Mouse (Mus musculus) MEL (cell line): ENCODE results near the gene Napepld. TPM values are rescaled to one million over a fixed set of nuclear protein-coding genes. Genes with fewer than 3 reads are reported as not detected.

Source experiments
- DNase-seq: peaks from one replicate; pipeline ENCODE4 v3.0.0; 2011; ENCODE audit warnings: low read depth, low spot score
- H3K27ac ChIP-seq: 2 replicates; pipeline ENCODE4 v1.5.1; 2012; ENCODE audit warnings: low read depth, mild to moderate bottlenecking, control low read depth, low read length, moderate library complexity; ENCODE audit not compliant: control insufficient read depth
- H3K27me3 ChIP-seq, 2 experiments: fragments of 150-350 bp in 1 of 2; sonication (generic) in 1 of 2; 2 replicates each; pipeline ENCODE4 v1.6.1; 2012; ENCODE audit warnings: low read length in 2 of 2, mild to moderate bottlenecking in 2 of 2, improper control_type of control experiment in 1 of 2, moderate library complexity in 1 of 2; ENCODE audit not compliant: insufficient read depth in 2 of 2, control insufficient read depth in 1 of 2
- H3K36me3 ChIP-seq, 2 experiments: 2 replicates each; pipeline ENCODE4 v1.6.1; 2012 to 2014; ENCODE audit warnings: low read length in 2 of 2, improper control_type of control experiment in 1 of 2, inconsistent platforms in 1 of 2, mild to moderate bottlenecking in 1 of 2; ENCODE audit not compliant: insufficient read depth in 2 of 2, control insufficient read depth in 1 of 2
- H3K4me1 ChIP-seq, 2 experiments: fragments of 150-350 bp in 1 of 2; sonication (generic) in 1 of 2; 2 replicates each; pipeline ENCODE4 v1.6.1; 2012; ENCODE audit warnings: low read length in 2 of 2, improper control_type of control experiment in 1 of 2, mild to moderate bottlenecking in 1 of 2; ENCODE audit not compliant: insufficient read depth in 2 of 2, control insufficient read depth in 1 of 2
- H3K4me3 ChIP-seq, 2 experiments: fragments of 150-350 bp in 1 of 2; sonication (generic) in 1 of 2; 2 replicates each; pipeline ENCODE4 v1.5.1; 2012; ENCODE audit warnings: low read depth in 2 of 2, low read length in 2 of 2, mild to moderate bottlenecking in 2 of 2, moderate library complexity in 2 of 2, control low read depth in 1 of 2, improper control_type of control experiment in 1 of 2; ENCODE audit not compliant: control insufficient read depth in 1 of 2, insufficient read depth in 1 of 2
- H3K79me2 ChIP-seq: 2 replicates; pipeline ENCODE4 v1.6.1; 2012; ENCODE audit warnings: mild to moderate bottlenecking, low read length, moderate library complexity; ENCODE audit not compliant: control insufficient read depth, poor library complexity, insufficient read depth
- H3K9ac ChIP-seq: 2 replicates; pipeline ENCODE4 v1.6.1; 2012; ENCODE audit warnings: low read depth, mild to moderate bottlenecking, control low read depth, low read length, moderate library complexity; ENCODE audit not compliant: control insufficient read depth, poor library complexity, severe bottlenecking
- H3K9me3 ChIP-seq: fragments of 150-350 bp; sonication (generic); replicated peaks from 2 replicates; pipeline ENCODE4 v1.6.1; 2012; ENCODE audit warnings: mild to moderate bottlenecking, low read length, improper control_type of control experiment, moderate library complexity; ENCODE audit not compliant: insufficient read depth
- BHLHE40 ChIP-seq: IDR thresholded peaks from 2 replicates; pipeline ENCODE4 v1.6.1; 2012; ENCODE audit warnings: low read depth, mild to moderate bottlenecking, inconsistent platforms, low read length, improper control_type of control experiment, borderline replicate concordance
- CHD2 ChIP-seq: IDR thresholded peaks from 2 replicates; pipeline ENCODE4 v1.6.1; 2011; ENCODE audit warnings: low read length, improper control_type of control experiment
- CTCF ChIP-seq, 3 experiments: IDR thresholded peaks in 2 of 3; conservative IDR thresholded peaks in 1 of 3; 2 replicates each; pipeline ENCODE4 v1.5.1; 2011 to 2012; ENCODE audit warnings: low read length in 3 of 3, low read depth in 2 of 3, mild to moderate bottlenecking in 2 of 3, improper control_type of control experiment in 1 of 3, inconsistent platforms in 1 of 3, mixed read lengths in 1 of 3, moderate library complexity in 1 of 3; ENCODE audit not compliant: control insufficient read depth in 1 of 3, insufficient read depth in 1 of 3, poor library complexity in 1 of 3, severe bottlenecking in 1 of 3
- ELF1 ChIP-seq: IDR thresholded peaks from 2 replicates; pipeline ENCODE4 v1.6.1; 2014; ENCODE audit warnings: low read depth, mild to moderate bottlenecking, inconsistent platforms, low read length, improper control_type of control experiment, moderate library complexity
- EP300 ChIP-seq, 2 experiments: IDR thresholded peaks; 2 replicates each; pipeline ENCODE4 v1.6.1; 2011; ENCODE audit warnings: improper control_type of control experiment in 2 of 2, low read length in 2 of 2, low read depth in 1 of 2, mild to moderate bottlenecking in 1 of 2
- ETS1 ChIP-seq: IDR thresholded peaks from 2 replicates; pipeline ENCODE4 v1.6.1; 2012; ENCODE audit warnings: low read depth, mild to moderate bottlenecking, inconsistent platforms, low read length, improper control_type of control experiment, moderate library complexity
- GABPA ChIP-seq: IDR thresholded peaks from 2 replicates; pipeline ENCODE4 v1.6.1; 2012; ENCODE audit warnings: low read depth, mild to moderate bottlenecking, inconsistent platforms, low read length, improper control_type of control experiment, moderate library complexity
- HCFC1 ChIP-seq: IDR thresholded peaks from 2 replicates; pipeline ENCODE4 v1.6.1; 2012; ENCODE audit warnings: low read depth, mild to moderate bottlenecking, inconsistent platforms, low read length, improper control_type of control experiment, moderate library complexity
- JUND ChIP-seq: IDR thresholded peaks from 2 replicates; pipeline ENCODE4 v1.6.1; 2011; ENCODE audit warnings: low read depth, mild to moderate bottlenecking, improper control_type of control experiment, low read length
- KAT2A ChIP-seq: conservative IDR thresholded peaks from 2 replicates; pipeline ENCODE4 v1.6.1; 2012; ENCODE audit warnings: low read depth, low read length, improper control_type of control experiment, inconsistent platforms
- MAFK ChIP-seq: IDR thresholded peaks from 2 replicates; pipeline ENCODE4 v1.6.1; 2011; ENCODE audit warnings: low read depth, mild to moderate bottlenecking, low read length, improper control_type of control experiment, borderline replicate concordance
- MEF2A ChIP-seq: IDR thresholded peaks from 2 replicates; pipeline ENCODE4 v1.6.1; 2014; ENCODE audit warnings: low read depth, mild to moderate bottlenecking, inconsistent platforms, low read length, improper control_type of control experiment; ENCODE audit not compliant: poor library complexity, insufficient replicate concordance, severe bottlenecking; ENCODE audit errors: extremely low read depth
- MXI1 ChIP-seq: IDR thresholded peaks from 2 replicates; pipeline ENCODE4 v1.6.1; 2011; ENCODE audit warnings: mild to moderate bottlenecking, low read depth, low read length, improper control_type of control experiment
- MYB ChIP-seq: IDR thresholded peaks from 2 replicates; pipeline ENCODE4 v1.6.1; 2011; ENCODE audit warnings: mild to moderate bottlenecking, low read depth, low read length, improper control_type of control experiment
- MYC ChIP-seq: IDR thresholded peaks from 2 replicates; pipeline ENCODE4 v1.6.1; 2011; ENCODE audit warnings: low read depth, mild to moderate bottlenecking, low read length, improper control_type of control experiment, moderate library complexity
- NELFE ChIP-seq: IDR thresholded peaks from 2 replicates; pipeline ENCODE4 v1.6.1; 2011; ENCODE audit warnings: low read depth, low read length, improper control_type of control experiment
- NRF1 ChIP-seq: IDR thresholded peaks from 2 replicates; pipeline ENCODE4 v1.6.1; 2014; ENCODE audit warnings: low read depth, mild to moderate bottlenecking, inconsistent platforms, low read length, improper control_type of control experiment, moderate library complexity; ENCODE audit not compliant: poor library complexity, insufficient read depth, severe bottlenecking
- POLR2A ChIP-seq, 2 experiments: IDR thresholded peaks; 2 replicates each; pipeline ENCODE4 v1.6.1; 2011 to 2012; ENCODE audit warnings: low read length in 2 of 2, mild to moderate bottlenecking in 2 of 2, control low read depth in 1 of 2, improper control_type of control experiment in 1 of 2, low read depth in 1 of 2, moderate library complexity in 1 of 2; ENCODE audit not compliant: control insufficient read depth in 1 of 2, insufficient read depth in 1 of 2, poor library complexity in 1 of 2
- POLR2AphosphoS2 ChIP-seq: IDR thresholded peaks from 2 replicates; pipeline ENCODE4 v1.6.1; 2011; ENCODE audit warnings: low read length, improper control_type of control experiment
- POLR2AphosphoS5 ChIP-seq: IDR thresholded peaks from 2 replicates; pipeline ENCODE4 v1.6.1; 2012; ENCODE audit warnings: low read depth, borderline replicate concordance, mild to moderate bottlenecking, inconsistent platforms, low read length, moderate library complexity, mixed read lengths
- RAD21 ChIP-seq: IDR thresholded peaks from 2 replicates; pipeline ENCODE4 v1.6.1; 2011; ENCODE audit warnings: mild to moderate bottlenecking, low read depth, low read length, improper control_type of control experiment
- RCOR1 ChIP-seq: IDR thresholded peaks from 2 replicates; pipeline ENCODE4 v1.6.1; 2012; ENCODE audit warnings: low read depth, mild to moderate bottlenecking, inconsistent platforms, low read length, improper control_type of control experiment
- SIN3A ChIP-seq: IDR thresholded peaks from 2 replicates; pipeline ENCODE4 v1.6.1; 2012; ENCODE audit warnings: low read length, improper control_type of control experiment, inconsistent platforms
- SMC3 ChIP-seq: IDR thresholded peaks from 2 replicates; pipeline ENCODE4 v1.6.1; 2011; ENCODE audit warnings: low read depth, low read length, improper control_type of control experiment
- TAL1 ChIP-seq: IDR thresholded peaks from 2 replicates; pipeline ENCODE4 v1.6.1; 2012; ENCODE audit warnings: mild to moderate bottlenecking, inconsistent platforms, low read length, moderate library complexity, mixed read lengths
- TBP ChIP-seq: IDR thresholded peaks from 2 replicates; pipeline ENCODE4 v1.8.0; 2011; ENCODE audit warnings: low read depth, low read length, improper control_type of control experiment
- UBTF ChIP-seq: IDR thresholded peaks from 2 replicates; pipeline ENCODE4 v1.6.1; 2012; ENCODE audit warnings: low read depth, mild to moderate bottlenecking, inconsistent platforms, low read length, improper control_type of control experiment, moderate library complexity, borderline replicate concordance; ENCODE audit not compliant: insufficient read depth
- USF1 ChIP-seq: IDR thresholded peaks from 2 replicates; pipeline ENCODE4 v1.6.1; 2014; ENCODE audit warnings: low read depth, mild to moderate bottlenecking, inconsistent platforms, low read length, improper control_type of control experiment, moderate library complexity
- ZC3H11A ChIP-seq: IDR thresholded peaks from 2 replicates; pipeline ENCODE4 v1.6.1; 2012; ENCODE audit warnings: low read depth, mild to moderate bottlenecking, inconsistent platforms, low read length, improper control_type of control experiment
- ZKSCAN1 ChIP-seq: IDR thresholded peaks from 2 replicates; pipeline ENCODE4 v1.6.1; 2012; ENCODE audit warnings: low read depth, mild to moderate bottlenecking, inconsistent platforms, low read length, improper control_type of control experiment, moderate library complexity
- ZMIZ1 ChIP-seq: IDR thresholded peaks from 2 replicates; pipeline ENCODE4 v1.6.1; 2012; ENCODE audit warnings: low read depth, mild to moderate bottlenecking, inconsistent platforms, low read length, improper control_type of control experiment, moderate library complexity
- polyA plus RNA-seq, 2 experiments: library from polyadenylated mRNA; stranded (reverse) in 1 of 2; unstranded in 1 of 2; fragments of >175 nt in 1 of 2; fragments of >200 nt in 1 of 2; gene quantifications; 2 replicates each; pipeline versions ENCODE4 v1.2.1 to v1.2.4; 2012; ENCODE audit warnings: low replicate concordance in 2 of 2, low read depth in 1 of 2; ENCODE audit not compliant: insufficient read length in 2 of 2, insufficient read depth in 1 of 2, missing spikeins in 1 of 2
- total RNA-seq: library from RNA; depleted of rRNA; stranded (reverse); fragments of 300-350 nt; gene quantifications from 2 replicates; pipeline ENCODE4 v1.2.3, GENCODE M21; 2012

Napepld gene
- total and polyA plus RNA-seq, 3 experiments, result 1.5 to 3.0 TPM; not detected in 1

GRCm38 (mm10) chr5:21735584-21735983 lies 34.4 kb upstream of the Napepld start:
- H3K4me3 ChIP-seq, result peak overlapping the region; percentile 79 to 95
- H3K27me3 ChIP-seq, result no peaks in the 10 kb centered on the region
- H3K79me2 ChIP-seq, result peaks cover 16% of the 10 kb centered on the region
- H3K9ac ChIP-seq, result peak overlapping the region; percentile 76
- H3K4me1 ChIP-seq, result peaks cover 0 to 14% of the 10 kb centered on the region in 2 experiments; a peak in 3 of 4 replicates
- peak; percentile 97 for DNase-seq
- TF ChIP-seq MXI1 (peak; percentile 67), UBTF (no peak), ZMIZ1 (no peak), ELF1 (peak; percentile 46; the same call in 1 of the 2 replicates), JUND (0 out of 2 replicates have a peak, but pooled peaks have one; percentile 36), KAT2A (no peak), MAFK (no peak), ZKSCAN1 (no peak), EP300 (IDR thresholded peaks at IDR 0.05; ENCODE audit: low read depth in 1 of 2, low read length in 2 of 2) (no peak), USF1 (no peak), POLR2AphosphoS2 (no peak), CHD2 (no peak), POLR2AphosphoS5 (no peak), TAL1 (no peak), MYB (no peak), HCFC1 (peak; percentile 69), CTCF (IDR thresholded peaks at IDR 0.05 in 2 of 3, conservative IDR thresholded peaks at IDR 0.05 in 1 of 3; ENCODE audit: control insufficient read depth in 1 of 3, insufficient read depth in 1 of 3, low read depth in 2 of 3, low read length in 3 of 3, poor library complexity in 1 of 3, severe bottlenecking in 1 of 3) (peak; percentile 95 to 100 (median 99)), GABPA (no peak), NELFE (peak; percentile 27; the same call in 1 of the 2 replicates), NRF1 (no peak), ZC3H11A (peak; percentile 85), TBP (0 out of 2 replicates have a peak, but pooled peaks have one; percentile 45), MEF2A (no peak), RAD21 (peak; percentile 93), SIN3A (peak; percentile 73; the same call in 1 of the 2 replicates), ETS1 (0 out of 2 replicates have a peak, but pooled peaks have one; percentile 37), POLR2A (IDR thresholded peaks at IDR 0.05; ENCODE audit: control insufficient read depth in 1 of 2, insufficient read depth in 1 of 2, low read depth in 1 of 2, low read length in 2 of 2, poor library complexity in 1 of 2) (peak in 1 of 2 experiments; percentile 42; a peak in 2 of 4 replicates), BHLHE40 (no peak), RCOR1 (peak; percentile 13; the same call in 1 of the 2 replicates), MYC (0 out of 2 replicates have a peak, but pooled peaks have one; percentile 13), SMC3 (peak; percentile 92)
- TF ChIP-seq, all 39 proteins: peak for 15
- Histone ChIP-seq H3K9me3 (no peaks in the 10 kb centered on the region), H3K36me3 (peaks cover 0 to 9% of the 10 kb centered on the region in 2 experiments; a peak in 2 of 4 replicates), H3K27ac (peak overlapping the region; percentile 33; the same call in 1 of the 2 replicates)
